ENCODE assay signal across 9 mouse cellular contexts in genomic region chr7:18958384-18958766, GRCm38 (mm10). TPM values are rescaled to one million over a fixed set of nuclear protein-coding genes. Genes with fewer than 3 reads are reported as not detected.
DNase-seq lines count a peak whose midpoint lies in the region; ATAC-seq lines count a peak whose summit lies in the region.
"Had no signal": no experiment of that assay in that cellular context is flagged by ENCODE, and none has a peak within 500 bp of the region (broad histone marks: within the 10 kb centered on the region; RNA-seq: fewer than 3 reads in every experiment).

No protein-coding gene starts in this region.

- peaks cover 68% of the 10 kb centered on the region for H3K27me3 ChIP-seq in kidney, embryonic 14.5 days (ENCODE audit: control insufficient read depth, insufficient read depth, low read length)
- peaks cover 61% of the 10 kb centered on the region for H3K27me3 ChIP-seq in heart, embryonic 15.5 days

- DNase-seq in kidney, postnatal 36 days = no peak
- peak; percentile 56 for DNase-seq in R1 (ENCODE audit: low read depth, low spot score)
- no peak for DNase-seq in frontal cortex, postnatal 36 days (ENCODE audit: low spot score in 2 of 2)
- no peak for DNase-seq in right cerebral cortex, postnatal 10 days (ENCODE audit: low spot score in 2 of 2)
- no peak for DNase-seq in testis, postnatal 10 days (ENCODE audit: low spot score)

- H3K36me3 ChIP-seq in kidney, embryonic 14.5 days (ENCODE audit: control insufficient read depth, insufficient read depth, low read length) = no peaks in the 10 kb centered on the region
- H3K36me3 ChIP-seq in heart, embryonic 15.5 days = no peaks in the 10 kb centered on the region

- peak overlapping the region; percentile 99 for H3K4me2 ChIP-seq in kidney, embryonic 14.5 days (replicated peaks; ENCODE audit: low read depth, low read length)
- H3K4me2 ChIP-seq in heart, embryonic 15.5 days = peak overlapping the region; percentile 98

- H3K9ac ChIP-seq in kidney, embryonic 14.5 days (ENCODE audit: low read depth, low read length) = peak overlapping the region; percentile 54
- peak overlapping the region; percentile 60 for H3K9ac ChIP-seq in heart, embryonic 15.5 days

- peak; percentile 30; the same call in 1 of the 2 replicates for ATAC-seq in kidney, embryonic 14.5 days (ENCODE audit: low FRiP score, low TSS enrichment)
- 0 out of 2 replicates have a peak, but pooled peaks have one; percentile 1 for ATAC-seq in heart, embryonic 15.5 days (replicated peaks; ENCODE audit: insufficient number of reproducible peaks, insufficient read depth, low FRiP score, low read depth)
- peak; percentile 18; the same call in 1 of the 2 replicates for ATAC-seq in megakaryocyte progenitor cell, adult 5-6 weeks (replicated peaks; ENCODE audit: poor library complexity)

- under 1% methylated on average over 20 of the region's 21 CpGs for WGBS in kidney, embryonic 14.5 days
- 0% methylated on average over 21 of the region's 21 CpGs for WGBS in heart, embryonic 15.5 days

- H3K9me3 ChIP-seq in kidney, embryonic 14.5 days (ENCODE audit: control insufficient read depth, low read length) = no peaks in the 10 kb centered on the region
- H3K9me3 ChIP-seq in heart, embryonic 15.5 days (replicated peaks) = no peaks in the 10 kb centered on the region

- peaks cover 4% of the 10 kb centered on the region; the same call in 1 of the 2 replicates for H3K4me1 ChIP-seq in kidney, embryonic 14.5 days (ENCODE audit: control insufficient read depth, insufficient read depth, low read length)
- peaks cover 30% of the 10 kb centered on the region for H3K4me1 ChIP-seq in heart, embryonic 15.5 days (replicated peaks)

- H3K4me3 ChIP-seq in kidney, embryonic 14.5 days (ENCODE audit: low read length) = peak overlapping the region; percentile 61
- peak overlapping the region; percentile 63 for H3K4me3 ChIP-seq in heart, embryonic 15.5 days

- no peak overlapping the region for H3K27ac ChIP-seq in kidney, embryonic 14.5 days (ENCODE audit: low read depth, low read length)
- H3K27ac ChIP-seq in heart, embryonic 15.5 days = peak overlapping the region; percentile 43

RNA-seq across cellular contexts. Expression of gene Nanos2, which starts 28.8 kb away (rescaled TPM):
- not detected in 2 replicates for polyA plus RNA-seq in kidney, embryonic 14.5 days (2014; fragmentation: Nextera tagmentation; extraction: Ambion mirVana)
- polyA plus RNA-seq in heart, embryonic 15.5 days (2015; fragmentation: Nextera tagmentation; extraction: Ambion mirVana) = not detected in 2 replicates
- total RNA-seq in megakaryocyte progenitor cell, adult 5-6 weeks (2015) = not detected in 2 replicates
- not detected in 2 replicates for total RNA-seq in megakaryocyte progenitor cell, adult 5-6 weeks (2017)
- total RNA-seq: neutrophil, adult 5-6 weeks had no signal

RNA-seq across cellular contexts. Expression of gene Mypop, which starts 32.7 kb away (rescaled TPM):
- polyA plus RNA-seq in kidney, embryonic 14.5 days (2014; fragmentation: Nextera tagmentation; extraction: Ambion mirVana) = 3.9 and 4.9 TPM in 2 replicates
- polyA plus RNA-seq in heart, embryonic 15.5 days (2015; fragmentation: Nextera tagmentation; extraction: Ambion mirVana) = 2.2 and 2.3 TPM in 2 replicates
- total RNA-seq in megakaryocyte progenitor cell, adult 5-6 weeks (2015) = 0.17 TPM in 1 of 2 replicates, not detected in the other
- not detected in 2 replicates for total RNA-seq in megakaryocyte progenitor cell, adult 5-6 weeks (2017)

RNA-seq across cellular contexts. Expression of gene Nova2, which starts 32.7 kb away (rescaled TPM):
- 0.96 and 1.1 TPM in 2 replicates for polyA plus RNA-seq in kidney, embryonic 14.5 days (2014; fragmentation: Nextera tagmentation; extraction: Ambion mirVana)
- 0.53 and 0.79 TPM in 2 replicates for polyA plus RNA-seq in heart, embryonic 15.5 days (2015; fragmentation: Nextera tagmentation; extraction: Ambion mirVana)
- total RNA-seq in megakaryocyte progenitor cell, adult 5-6 weeks (2015) = not detected in 2 replicates
- total RNA-seq in megakaryocyte progenitor cell, adult 5-6 weeks (2017) = not detected in 2 replicates
- total RNA-seq: neutrophil, adult 5-6 weeks had no signal

RNA-seq across cellular contexts. Expression of gene Irf2bp1, which starts 45.5 kb away (rescaled TPM):
- polyA plus RNA-seq in kidney, embryonic 14.5 days (2014; fragmentation: Nextera tagmentation; extraction: Ambion mirVana) = 28.6 and 30.3 TPM in 2 replicates
- polyA plus RNA-seq in heart, embryonic 15.5 days (2015; fragmentation: Nextera tagmentation; extraction: Ambion mirVana) = 11.5 and 17.6 TPM in 2 replicates
- total RNA-seq in megakaryocyte progenitor cell, adult 5-6 weeks (2015) = 16.4 and 16.8 TPM in 2 replicates
- 12.5 and 13.1 TPM in 2 replicates for total RNA-seq in megakaryocyte progenitor cell, adult 5-6 weeks (2017)

RNA-seq across cellular contexts. Expression of gene Ccdc61, which starts 48.2 kb away (rescaled TPM):
- 21.0 and 21.4 TPM in 2 replicates for polyA plus RNA-seq in kidney, embryonic 14.5 days (2014; fragmentation: Nextera tagmentation; extraction: Ambion mirVana)
- polyA plus RNA-seq in heart, embryonic 15.5 days (2015; fragmentation: Nextera tagmentation; extraction: Ambion mirVana) = 20.6 and 26.8 TPM in 2 replicates
- 11.9 and 14.1 TPM in 2 replicates for total RNA-seq in megakaryocyte progenitor cell, adult 5-6 weeks (2015)
- total RNA-seq in megakaryocyte progenitor cell, adult 5-6 weeks (2017) = 11.3 and 17.0 TPM in 2 replicates
